Mouse (Mus musculus) cerebellum, adult 2 months (tissue): ENCODE results near the gene Phf11c. TPM values are rescaled to one million over a fixed set of nuclear protein-coding genes. Genes with fewer than 3 reads are reported as not detected.
A peak's percentile ranks its signal among the peaks of the same experiment; 100 is the strongest.
"Not testable (repeated sequence)": the region's sequence is repeated elsewhere in the genome, so short reads cannot be mapped to it uniquely, and the experiment has no call there.

ENCODE experiments used
- DNase-seq, 2 experiments: peaks; one replicate each; pipeline ENCODE4 v3.0.0; 2021
- H3K27ac ChIP-seq: fragments of 200-500 bp; 2 replicates; pipeline ENCODE4 v1.5.1; 2012; ENCODE audit warnings: low read length, control low read depth, inconsistent platforms; ENCODE audit not compliant: insufficient read depth
- H3K27me3 ChIP-seq: fragments of 200-500 bp; 2 replicates; pipeline ENCODE4 v1.6.1; 2012; ENCODE audit warnings: inconsistent platforms, mild to moderate bottlenecking, low read length, moderate library complexity; ENCODE audit not compliant: control insufficient read depth, insufficient read depth
- H3K4me1 ChIP-seq: fragments of 200-500 bp; 2 replicates; pipeline ENCODE4 v1.6.1; 2011; ENCODE audit warnings: low read length; ENCODE audit not compliant: control insufficient read depth, insufficient read depth
- H3K4me3 ChIP-seq: fragments of 200-500 bp; replicated peaks from 2 replicates; pipeline ENCODE3; 2011; ENCODE audit warnings: mild to moderate bottlenecking, low read depth, low read length, control low read depth; ENCODE audit not compliant: insufficient read depth
- CTCF ChIP-seq: fragments of 200-500 bp; IDR thresholded peaks from 2 replicates; pipeline ENCODE4 v1.5.1; 2011; ENCODE audit warnings: low read depth, mild to moderate bottlenecking, control low read depth, low read length, moderate library complexity, borderline replicate concordance; ENCODE audit not compliant: insufficient read depth
- POLR2A ChIP-seq: fragments of 200-500 bp; IDR thresholded peaks from 2 replicates; pipeline ENCODE4 v1.6.1; 2011; ENCODE audit warnings: low read length, control low read depth, borderline replicate concordance; ENCODE audit not compliant: insufficient read depth
- WGBS: fragments of 180-500 bp; shearing (Covaris S2); methylation state at CpG from one replicate; pipeline ENCODE4 v1.1.7; 2018; 5-methylcytosine and 5-hydroxymethylcytosine counted together
- polyA plus RNA-seq: library from polyadenylated mRNA; depleted of rRNA; stranded (reverse); fragments of >200 nt; gene quantifications from 2 replicates; pipeline ENCODE4 v1.2.3, GENCODE M21; 2012

Gene Phf11c
- polyA plus RNA-seq, 1 experiment = 0.67 TPM

GRCm38 (mm10) chr14:59430556-59430955 lies 35.4 kb upstream of the Phf11c start:
- H3K27me3 ChIP-seq = no peaks in the 10 kb centered on the region
- DNase-seq = no peak
- WGBS = 90% methylated on average over 1 of the region's 1 CpGs
- no peak for TF ChIP-seq POLR2A
- TF ChIP-seq CTCF = no peak
- H3K4me3 ChIP-seq = no peak overlapping the region
- no peaks in the 10 kb centered on the region for H3K4me1 ChIP-seq
- no peak overlapping the region for H3K27ac ChIP-seq

- WGBS = 93% methylated on average over 11 of the region's 11 CpGs
Measured at GRCm38 (mm10) chr14:59422912-59423663, 27.9 kb upstream of the Phf11c start.

GRCm38 (mm10) chr14:59418171-59418570 lies 23.0 kb upstream of the Phf11c start:
- Histone ChIP-seq H3K27me3 (no peaks in the 10 kb centered on the region), H3K4me1 (no peaks in the 10 kb centered on the region), H3K4me3 (no peak overlapping the region), H3K27ac (no peak overlapping the region)
- WGBS = 80% methylated on average over 4 of the region's 4 CpGs
- no peak for DNase-seq
- TF ChIP-seq POLR2A (no peak), CTCF (no peak)

More at GRCm38 (mm10) chr14:59422912-59423663, 27.9 kb upstream of the Phf11c start:
- no peak for DNase-seq
- Histone ChIP-seq H3K27me3 (no peaks in the 10 kb centered on the region), H3K4me3 (no peak overlapping the region), H3K4me1 (no peaks in the 10 kb centered on the region), H3K27ac (no peak overlapping the region)
- no peak for TF ChIP-seq POLR2A
- TF ChIP-seq CTCF = no peak

GRCm38 (mm10) chr14:59414979-59415378 lies 19.8 kb upstream of the Phf11c start:
- not testable (repeated sequence) for H3K27ac ChIP-seq, H3K27me3 ChIP-seq, H3K4me1 ChIP-seq, DNase-seq, H3K4me3 ChIP-seq
- 100% methylated on average over 2 of the region's 2 CpGs for whole genome bisulfite sequencing

- WGBS = 90% methylated on average over 2 of the region's 2 CpGs
- no peak overlapping the region for H3K4me3 ChIP-seq
- no peak for TF ChIP-seq POLR2A
- TF ChIP-seq CTCF = no peak
- DNase-seq = no peak
- no peak overlapping the region for H3K27ac ChIP-seq
- H3K27me3 ChIP-seq = no peaks in the 10 kb centered on the region
- no peaks in the 10 kb centered on the region for H3K4me1 ChIP-seq
Measured at GRCm38 (mm10) chr14:59396999-59397398, 1.8 kb upstream of the Phf11c start.

- not testable (repeated sequence) for H3K27ac ChIP-seq, H3K4me3 ChIP-seq, H3K27me3 ChIP-seq, H3K4me1 ChIP-seq
- WGBS = 67% methylated on average over 4 of the region's 4 CpGs
- DNase-seq = peak; percentile 4 to 13
Measured at GRCm38 (mm10) chr14:59390181-59390580, 5.0 kb downstream of the Phf11c start.

- TF ChIP-seq POLR2A = no peak
- 50% methylated on average over 1 of the region's 1 CpGs for WGBS
Measured at GRCm38 (mm10) chr14:59389532-59389931, 5.6 kb downstream of the Phf11c start.

GRCm38 (mm10) chr14:59370348-59371068 lies 24.7 kb downstream of the Phf11c start:
- Histone ChIP-seq H3K4me1 (no peaks in the 10 kb centered on the region), H3K4me3 (no peak overlapping the region), H3K27ac (no peak overlapping the region), H3K27me3 (no peaks in the 10 kb centered on the region)
- WGBS = 90% methylated on average over 25 of the region's 25 CpGs
- DNase-seq = no peak
- TF ChIP-seq POLR2A = no peak
- no peak for TF ChIP-seq CTCF

More at GRCm38 (mm10) chr14:59389532-59389931, 5.6 kb downstream of the Phf11c start:
- Histone ChIP-seq H3K27me3 (no peaks in the 10 kb centered on the region), H3K27ac (no peak overlapping the region), H3K4me3 (no peak overlapping the region), H3K4me1 (no peaks in the 10 kb centered on the region)
- DNase-seq = no peak
